Mouse (Mus musculus): ENCODE data around the gene Fitm2.

GRCm38 (mm10) chr2:163464562-163464961 lies 7.9 kb downstream of the Fitm2 start:
- TF ChIP-seq POLR2A (IDR thresholded peaks at IDR 0.05; ENCODE audit: low read depth, low read length) (no peak), CTCF (IDR thresholded peaks at IDR 0.05; ENCODE audit: extremely low read depth, insufficient read length, insufficient replicate concordance, low read depth, low read length) (no peak)
